Mouse (Mus musculus) adrenal gland, adult (tissue): Measurements from ENCODE around the gene Arhgap33.

Experiments used
- DNase-seq, 2 experiments: peaks; one replicate each; pipeline ENCODE4 v3.0.0; 2022 to 2023; ENCODE audit warnings: low spot score in 1 of 2; ENCODE audit not compliant: inconsistent age in 2 of 2

Gene Arhgap33

DNA sequence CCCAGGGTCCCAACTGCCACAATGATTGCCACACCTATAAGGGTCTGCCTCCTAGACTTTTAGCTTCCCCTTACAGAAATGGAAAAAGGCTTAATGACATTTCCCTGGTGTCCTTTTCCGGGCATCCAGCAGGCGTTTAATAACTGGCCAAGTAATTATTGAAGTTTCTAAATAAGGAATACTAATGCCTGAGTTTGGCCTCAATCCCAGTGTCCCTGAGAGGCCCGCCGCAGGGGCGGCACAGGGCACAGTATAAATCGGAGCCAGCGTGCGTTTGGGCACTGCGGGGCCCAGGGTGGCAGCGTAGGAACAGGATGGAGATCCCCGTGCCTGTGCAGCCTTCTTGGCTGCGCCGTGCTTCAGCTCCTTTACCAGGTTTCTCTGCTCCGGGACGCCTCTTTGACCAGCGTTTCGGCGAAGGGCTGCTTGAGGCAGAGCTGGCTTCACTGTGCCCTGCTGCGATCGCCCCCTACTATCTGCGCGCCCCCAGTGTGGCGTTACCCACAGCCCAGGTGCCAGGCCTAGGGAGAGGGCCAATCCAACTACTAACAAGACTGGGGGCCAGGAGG lies 18.2 kb upstream of the Arhgap33 start:
- peak; percentile 85 to 95 for DNase-seq

DNA sequence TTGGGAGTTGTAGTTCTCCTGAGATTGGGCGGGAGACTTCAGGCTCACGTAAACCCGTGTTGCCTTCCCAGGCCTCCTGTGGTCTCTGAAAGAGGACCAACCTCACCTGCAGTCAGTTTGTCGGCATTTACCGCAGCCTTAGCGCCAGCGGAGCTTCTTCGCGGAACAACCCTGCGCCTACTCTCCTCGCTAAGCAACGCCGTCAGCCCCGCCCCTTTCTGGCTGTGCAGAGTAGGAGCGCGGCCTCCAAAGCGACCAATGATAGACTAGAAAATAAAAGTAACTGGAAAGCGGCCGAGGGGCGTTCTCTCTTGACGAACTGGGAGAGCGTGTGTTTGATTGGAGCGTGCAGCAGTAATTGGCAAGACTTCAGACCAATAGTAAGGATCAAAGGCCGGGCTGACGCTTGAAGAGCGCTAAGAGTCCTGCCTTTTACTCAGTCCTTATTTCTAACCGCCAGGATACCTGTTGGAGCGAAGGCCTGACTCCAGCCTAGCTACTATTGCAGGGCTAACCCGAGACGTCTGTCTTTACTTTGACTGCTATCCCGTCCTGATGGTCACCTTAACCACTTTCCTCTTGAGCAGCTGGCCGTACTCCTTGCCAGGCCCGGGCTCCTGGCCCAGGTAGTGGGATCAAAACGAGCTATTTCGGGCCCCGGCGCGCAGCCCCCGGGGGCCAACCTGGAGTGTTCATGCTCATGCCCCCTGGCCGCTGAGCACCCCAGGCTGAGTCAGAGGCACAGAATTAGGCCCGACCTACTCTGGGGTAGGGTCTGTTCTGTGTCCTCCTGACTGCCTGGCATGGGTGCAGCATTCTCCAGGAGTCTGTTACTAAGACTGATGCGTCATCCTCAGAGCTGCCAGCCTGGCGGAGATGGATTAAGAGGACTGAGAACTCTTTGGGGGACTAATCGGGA lies 17.5 kb upstream of the Arhgap33 start, which contains the start of the genes Hspb6 and Proser3:
TSS of gene Hspb6 (plus strand) at position 77 of the 919 bp plus-strand sequence.
TSS of gene Proser3 (minus strand) at position 198 of the 919 bp plus-strand sequence.
- peak; percentile 97 to 99 for DNase-seq

DNA sequence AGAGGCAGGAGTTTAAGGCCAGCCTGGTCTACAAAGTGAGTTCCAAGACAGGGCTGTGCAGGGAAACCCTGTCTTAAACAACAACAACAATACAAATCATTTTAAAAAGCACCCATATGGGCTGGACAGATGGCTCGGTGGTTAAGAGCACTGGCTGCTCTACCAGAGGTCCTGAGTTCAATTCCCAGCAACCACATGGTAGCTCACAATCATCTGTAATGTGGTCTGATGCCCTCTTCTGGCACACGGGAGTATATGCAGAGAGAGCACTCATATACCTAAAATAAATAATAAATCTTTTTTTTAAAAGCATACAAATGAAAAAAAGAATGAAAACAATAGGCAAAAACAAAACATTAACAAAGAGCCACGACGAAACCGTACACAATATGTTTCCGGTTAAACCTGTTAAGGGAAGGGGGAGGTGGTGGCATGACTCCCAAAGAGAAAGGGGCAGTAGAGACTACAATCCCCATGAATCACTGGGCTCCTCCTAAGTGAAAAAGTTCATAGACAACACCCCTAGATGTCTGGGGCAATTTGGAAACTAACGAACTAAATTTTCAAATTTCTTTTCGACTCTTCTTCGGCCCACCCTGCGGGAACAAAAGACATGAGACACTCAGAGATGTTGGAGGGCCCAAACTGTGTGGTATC lies 16.7 kb upstream of the Arhgap33 start:
- no peak for DNase-seq

DNA sequence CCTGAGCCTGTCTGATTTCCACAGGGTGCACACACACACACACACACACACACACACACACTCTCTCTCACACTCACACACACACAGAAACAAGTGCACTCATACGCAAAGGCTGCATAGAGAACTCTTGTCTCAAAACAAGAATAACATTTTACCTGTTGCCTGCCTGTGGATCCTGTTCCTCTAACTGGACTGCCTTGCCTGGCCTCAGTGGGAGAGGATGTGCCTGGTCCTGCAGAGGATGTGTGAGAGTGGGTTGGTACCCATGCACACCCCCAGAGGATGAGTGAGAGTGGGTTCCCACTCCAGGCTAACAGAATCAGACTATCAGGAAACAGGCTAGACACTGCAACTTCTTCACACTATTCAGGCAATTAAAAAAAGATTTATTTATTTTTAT lies 15.7 kb upstream of the Arhgap33 start:
- DNase-seq = peak in 1 of 2 experiments; percentile 38

DNA sequence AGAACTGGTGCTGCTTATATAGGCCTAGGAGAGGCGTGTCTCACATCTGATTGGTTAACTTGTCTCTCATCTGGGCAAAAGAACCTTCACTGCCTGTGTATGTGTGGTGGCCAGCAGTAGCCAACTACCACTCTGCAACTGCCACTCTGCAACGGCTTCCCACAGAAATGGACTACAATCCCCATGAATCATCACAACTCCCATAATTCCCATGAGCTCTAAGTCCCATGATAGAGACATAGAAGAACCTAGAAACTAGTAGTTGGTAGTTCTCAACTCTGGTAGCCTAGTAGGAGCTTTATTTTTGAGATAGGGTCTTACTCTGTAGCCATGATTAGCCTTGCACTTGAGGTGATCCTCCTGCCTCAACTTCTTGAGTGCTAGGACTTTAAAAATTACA lies 15.0 kb upstream of the Arhgap33 start:
- DNase-seq = no peak

DNA sequence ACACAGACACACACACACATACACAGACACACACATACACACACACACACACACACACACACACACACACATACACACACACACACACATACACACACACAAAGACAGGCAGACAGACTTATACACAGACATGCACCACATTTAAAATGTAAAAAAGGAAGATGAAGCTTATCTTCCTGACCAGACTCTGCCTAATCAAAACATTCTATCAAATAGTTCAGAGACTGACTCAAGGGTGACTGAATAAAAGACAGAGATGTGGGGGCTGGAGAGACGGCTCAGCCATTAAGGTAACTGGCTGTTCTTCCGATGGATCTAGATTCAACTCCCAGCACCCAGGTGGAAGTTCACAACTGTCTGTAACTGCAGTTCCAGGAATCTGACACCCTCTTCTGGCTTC lies 9.5 kb upstream of the Arhgap33 start:
- no peak for DNase-seq

DNA sequence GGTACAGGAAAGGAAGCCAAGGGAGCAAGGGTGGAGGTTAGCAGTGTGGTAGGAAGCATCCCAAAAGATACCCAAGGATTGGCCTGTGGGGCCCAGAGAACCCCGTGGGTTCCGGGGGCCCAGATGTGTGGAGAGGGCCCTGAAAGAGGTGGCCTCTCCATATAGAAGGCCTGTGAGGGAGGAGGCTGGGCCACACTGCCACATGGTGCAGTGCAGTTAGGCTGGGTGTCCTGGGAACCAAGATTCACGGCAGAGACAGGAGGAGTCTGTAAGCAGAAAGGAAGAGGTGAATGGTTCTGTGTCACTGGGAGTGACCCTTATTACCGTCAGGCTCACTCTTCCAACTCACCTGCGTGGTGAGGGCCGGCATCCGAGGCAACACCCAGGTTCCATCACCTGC lies 5.7 kb upstream of the Arhgap33 start:
- DNase-seq = no peak

DNA sequence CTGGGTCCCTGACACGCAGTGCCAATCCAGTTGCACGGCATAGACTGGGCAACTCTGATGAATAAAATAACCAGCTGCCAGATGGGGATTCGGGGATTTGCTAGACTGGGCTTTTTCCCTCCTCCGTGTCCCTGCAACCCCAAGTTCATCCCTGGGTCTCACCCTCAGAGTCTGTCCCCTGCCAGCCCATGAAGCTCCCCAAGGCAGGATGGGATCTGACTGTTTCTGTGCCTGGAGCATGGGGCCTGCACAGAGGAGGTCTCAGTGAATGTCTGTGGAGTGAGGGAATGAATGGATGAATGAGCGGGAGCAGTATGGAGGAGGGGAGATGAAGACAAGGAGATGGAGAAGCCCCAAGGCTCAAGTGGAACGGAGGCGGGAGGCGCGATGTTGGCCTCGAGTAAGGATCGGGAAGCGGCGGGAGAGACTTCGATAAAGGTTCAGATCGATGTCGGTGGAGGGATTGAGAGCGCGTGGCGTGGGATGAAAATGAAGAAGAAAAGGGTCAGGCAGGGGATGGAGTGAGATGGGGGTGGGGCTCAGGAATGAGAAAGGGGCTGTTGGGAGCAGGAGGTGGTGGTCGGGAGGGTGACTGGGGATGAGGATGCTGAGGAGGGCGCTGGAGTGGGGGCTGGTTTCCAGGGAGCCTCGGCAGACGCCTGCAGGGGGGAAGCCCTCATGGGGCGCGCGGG lies 773 bp downstream of the Arhgap33 start:
- peak in 1 of 2 experiments; percentile 34 for DNase-seq

DNA sequence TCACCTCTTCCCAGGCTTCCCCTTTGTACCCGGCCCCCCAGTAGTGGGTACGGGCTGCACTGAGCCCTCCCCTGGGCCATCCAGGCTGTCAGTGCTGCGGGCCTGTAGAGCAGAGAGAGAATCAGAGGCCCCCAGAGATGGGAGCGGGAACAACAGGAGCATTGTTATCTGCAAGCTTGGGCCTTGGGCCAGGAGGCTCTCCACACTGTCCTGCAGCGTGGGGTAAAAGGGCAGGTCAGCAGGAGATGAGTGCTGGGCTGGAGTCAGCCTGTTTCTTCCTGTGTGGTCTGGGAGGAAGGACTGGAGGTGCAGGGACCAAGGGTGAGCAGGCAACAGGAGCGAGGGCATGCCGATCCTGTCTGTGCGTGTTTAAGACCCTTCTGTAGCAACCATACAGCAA lies 1.9 kb downstream of the Arhgap33 start:
- DNase-seq = peak in 1 of 2 experiments; percentile 42

DNA sequence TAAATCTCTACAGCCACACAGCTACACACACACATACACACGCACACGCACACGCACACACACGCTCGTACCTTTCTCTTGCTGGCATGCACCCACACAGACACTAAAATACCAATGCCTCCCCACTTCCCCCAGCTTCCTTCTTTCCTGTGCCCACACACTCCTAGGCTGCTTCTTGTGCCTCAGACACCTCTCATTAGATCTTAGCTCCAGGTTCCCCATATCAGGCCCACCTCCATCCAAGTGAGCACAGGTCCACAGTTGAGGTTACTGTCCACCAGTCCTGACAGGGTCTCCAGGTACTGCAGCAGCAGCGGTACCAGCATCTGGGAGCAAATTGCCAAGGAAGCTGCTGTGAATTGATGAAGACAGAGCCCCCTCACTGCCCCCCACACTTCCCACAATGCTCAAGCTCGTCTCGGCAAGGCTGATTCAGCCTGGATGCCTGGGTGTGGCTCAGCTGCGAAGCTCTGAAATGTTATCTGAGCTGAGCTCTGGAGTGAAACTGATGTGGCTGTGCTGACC lies 3.5 kb downstream of the Arhgap33 start:
- DNase-seq = no peak

DNA sequence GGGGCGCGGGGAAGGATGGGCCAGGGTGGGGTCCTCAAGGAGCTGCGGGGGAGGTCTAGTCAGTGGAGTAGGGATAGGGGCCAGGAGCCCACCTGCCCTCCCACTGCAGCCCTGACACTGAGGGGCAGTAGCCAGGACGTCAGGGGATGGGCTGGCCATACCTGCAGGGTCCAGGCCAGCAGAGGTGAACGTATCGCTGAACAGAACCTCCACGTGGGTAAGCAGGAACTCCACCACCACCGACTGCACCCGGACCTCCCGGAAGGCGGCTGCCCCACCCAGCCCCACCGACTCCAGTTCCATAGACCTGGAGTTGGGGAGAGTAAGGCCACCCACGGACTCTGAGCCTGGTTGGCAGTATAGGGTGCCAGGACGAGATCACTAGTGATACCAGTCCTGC lies 7.9 kb downstream of the Arhgap33 start:
- no peak for DNase-seq

DNA sequence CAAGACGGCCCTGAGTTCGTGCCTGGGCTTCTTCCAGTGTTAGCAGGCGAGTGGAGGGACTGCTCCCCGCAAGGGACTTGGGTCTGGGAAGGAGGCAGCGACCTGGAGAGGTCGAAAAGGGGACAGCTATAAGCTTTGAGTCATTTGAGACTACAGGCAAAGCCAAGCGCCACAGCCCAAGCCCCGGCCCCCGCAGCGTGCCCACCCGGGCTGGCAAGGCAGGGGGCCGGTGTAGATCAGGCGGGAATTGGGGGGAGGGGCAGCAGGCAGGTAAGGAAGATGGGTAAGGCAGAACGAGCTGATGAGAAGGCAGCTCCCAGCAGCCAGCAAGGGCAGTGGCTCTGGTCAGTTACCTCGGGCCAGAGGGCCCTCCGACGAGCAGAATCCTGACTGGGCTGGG lies 8.5 kb downstream of the Arhgap33 start:
- no peak for DNase-seq

DNA sequence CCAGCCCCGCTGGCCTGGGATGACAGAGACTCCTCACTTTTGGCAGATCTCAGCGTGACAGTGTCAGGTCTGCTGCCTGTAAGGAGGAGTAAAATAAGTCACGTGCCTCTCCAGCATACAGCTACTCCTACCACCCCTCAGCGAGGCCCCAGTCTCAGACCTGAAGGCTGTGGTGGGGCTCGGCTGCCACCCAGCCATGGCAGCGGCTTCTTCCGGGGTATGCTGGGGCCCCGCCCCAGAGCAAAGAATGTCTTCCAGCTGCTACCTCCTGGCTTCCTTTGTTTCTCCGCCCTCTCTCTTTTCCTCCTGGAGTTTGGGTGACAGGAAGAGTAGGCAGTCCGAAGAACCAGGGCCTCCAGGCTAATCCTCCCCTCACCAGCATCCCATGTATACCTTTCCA lies 8.9 kb downstream of the Arhgap33 start:
- DNase-seq = no peak

DNA sequence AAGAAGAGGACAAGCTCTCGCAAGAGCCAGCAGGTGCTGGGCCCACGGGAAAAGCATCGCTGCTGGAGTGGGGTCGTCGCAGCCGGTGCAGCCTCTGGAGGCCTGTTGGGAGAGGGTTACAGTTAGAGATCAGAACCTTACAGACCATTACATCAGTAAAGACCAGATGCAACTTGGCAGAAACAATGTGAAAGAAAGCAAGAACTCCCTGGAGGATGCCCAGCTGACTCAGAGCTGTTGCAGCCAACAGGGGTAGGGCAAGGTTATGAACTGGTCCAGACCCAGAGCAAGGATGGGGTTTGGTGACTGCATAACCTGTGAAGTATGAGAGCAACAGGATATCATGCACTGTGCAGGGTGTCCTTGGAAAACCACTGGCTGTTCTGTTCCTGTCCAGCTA lies 10.4 kb downstream of the Arhgap33 start:
- DNase-seq = no peak

DNA sequence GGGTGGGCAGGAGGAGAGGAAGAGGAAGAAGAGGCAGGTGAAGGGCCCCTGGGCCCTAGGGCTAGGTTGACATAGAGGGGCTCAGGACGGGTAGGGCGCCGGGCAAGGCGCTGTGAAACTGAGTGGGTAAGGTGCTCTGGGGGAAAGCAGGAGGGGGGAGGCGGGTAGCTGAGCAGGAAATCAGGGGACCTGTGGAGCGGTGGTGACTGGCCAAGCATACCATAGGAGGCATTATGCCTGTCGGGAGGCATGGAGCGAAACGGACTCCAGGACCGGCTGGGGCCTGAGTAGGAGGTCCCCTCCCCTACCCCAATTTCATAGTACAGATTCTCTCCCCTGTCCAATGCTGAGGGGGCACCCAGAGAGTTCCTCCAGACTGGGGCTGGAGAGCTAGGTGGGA lies 12.0 kb downstream of the Arhgap33 start:
- no peak for DNase-seq

DNA sequence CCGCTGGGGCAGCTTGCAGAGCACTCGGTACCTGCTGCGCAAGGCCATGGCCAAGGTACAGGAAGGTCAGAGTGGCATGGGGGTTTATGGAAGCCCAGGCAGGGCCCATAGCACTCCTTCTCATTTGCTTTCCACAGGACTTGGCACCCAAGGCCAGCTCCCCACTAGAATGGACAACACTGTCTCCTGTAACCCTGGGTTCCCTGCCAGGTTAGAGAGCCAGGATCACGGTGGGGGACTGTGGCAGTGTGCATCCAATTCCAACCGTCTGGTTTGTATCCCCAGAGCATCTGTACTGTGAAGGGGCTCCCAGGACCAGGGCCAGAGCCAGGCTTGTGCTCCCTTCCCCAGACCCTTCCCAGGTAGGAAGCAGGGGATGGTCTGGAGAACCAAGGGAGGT lies 14.0 kb downstream of the Arhgap33 start:
- DNase-seq = no peak

DNA sequence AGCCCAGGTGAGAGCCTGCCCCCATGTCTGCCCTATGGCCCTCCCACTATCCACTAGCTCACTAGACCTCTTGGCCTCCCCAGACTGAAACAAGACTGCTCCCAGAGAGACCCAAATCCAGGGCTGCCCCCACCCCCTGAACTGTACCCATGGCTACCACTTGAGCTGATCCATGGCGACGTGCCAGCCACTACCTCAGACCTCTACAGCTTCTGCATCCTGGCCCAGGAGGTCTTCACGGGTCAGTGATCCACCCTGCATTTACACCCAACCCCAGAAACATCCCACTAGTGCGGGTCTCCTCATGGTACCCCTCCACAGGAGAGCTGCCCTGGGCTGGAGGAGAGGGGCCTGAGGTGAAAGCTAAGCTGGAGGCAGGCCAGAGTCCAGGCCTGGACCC lies 14.5 kb downstream of the Arhgap33 start:
- DNase-seq = no peak

DNA sequence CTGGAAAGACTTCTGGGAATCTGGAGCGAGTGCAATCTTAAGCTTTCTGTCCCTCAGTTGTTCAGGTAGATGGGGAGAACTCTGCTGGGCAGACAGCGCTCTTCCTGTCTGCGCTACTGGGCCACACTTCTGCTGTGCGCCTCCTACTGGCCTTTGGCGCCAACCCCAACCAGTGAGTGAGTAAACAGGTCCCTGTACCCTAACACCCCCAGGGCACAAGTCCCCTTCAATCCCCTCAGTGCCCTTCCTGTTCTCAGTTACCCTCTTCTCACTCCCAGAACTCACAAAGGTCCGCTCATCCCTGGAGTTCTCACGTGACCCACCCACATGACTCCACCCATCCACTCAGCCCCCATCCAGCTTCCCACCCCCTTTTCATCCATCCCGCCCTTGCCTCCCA lies 16.5 kb downstream of the Arhgap33 start:
- DNase-seq = no peak

DNA sequence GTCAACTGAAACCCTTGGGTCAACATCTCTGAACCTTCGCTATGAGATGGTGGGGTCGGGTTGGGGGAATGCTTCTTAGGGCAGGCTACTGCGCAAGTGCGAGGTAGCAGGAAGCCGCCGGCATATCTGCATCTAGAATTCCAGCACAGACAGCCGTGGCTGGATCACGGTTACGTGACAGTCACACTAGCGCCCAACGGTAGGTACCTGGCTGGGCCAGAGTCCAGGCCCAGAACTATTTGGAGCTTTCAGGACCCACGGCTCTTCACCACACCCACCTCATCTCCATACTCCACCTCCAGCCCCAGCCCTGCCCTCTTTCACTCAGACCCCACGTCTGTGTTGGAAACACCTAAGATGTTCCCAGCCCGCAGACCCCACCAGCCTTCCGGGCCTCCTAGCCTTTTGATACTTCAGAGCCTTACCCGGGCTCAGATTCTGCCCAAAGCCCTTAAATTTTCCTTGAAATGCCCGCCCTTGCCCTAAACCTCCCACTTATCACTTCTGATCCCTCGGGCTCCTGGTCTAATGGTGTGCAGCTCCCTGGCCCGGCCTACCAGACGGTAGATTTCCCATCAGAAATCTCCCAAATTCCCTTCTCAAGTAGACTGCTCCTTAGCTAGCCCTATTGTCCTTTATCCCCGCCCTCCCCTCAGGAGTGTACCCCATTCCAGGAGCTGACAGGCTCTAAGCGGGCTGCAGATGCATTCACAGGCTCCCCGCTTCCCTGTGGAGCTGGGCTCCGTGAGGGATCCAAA lies 19.7 kb downstream of the Arhgap33 start:
- DNase-seq = no peak

DNA sequence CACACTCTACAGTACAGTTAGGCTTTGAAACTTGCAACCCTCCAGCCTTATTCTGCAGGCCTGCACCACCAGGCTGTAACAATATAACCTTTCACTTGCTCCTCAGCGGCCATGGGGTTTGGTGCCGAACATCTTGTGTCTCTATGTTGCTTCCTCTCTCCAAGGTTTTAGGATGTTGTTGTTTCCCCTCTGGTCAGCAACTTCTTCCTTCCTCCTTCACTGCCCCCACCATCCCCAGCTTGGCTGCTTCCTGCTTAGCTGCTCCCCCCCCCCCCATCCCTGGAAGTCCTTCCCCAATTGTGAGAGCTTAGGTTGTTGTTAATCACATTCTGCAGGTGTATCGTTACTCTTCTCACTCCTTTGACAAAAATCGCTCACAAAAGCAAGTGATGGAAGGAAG lies 26.8 kb downstream of the Arhgap33 start:
- no peak for DNase-seq
